Mouse (Mus musculus) hindbrain, embryonic 13.5 days (tissue): ENCODE data around the gene Atg9b. TPM values are rescaled to one million over a fixed set of nuclear protein-coding genes. Genes with fewer than 3 reads are reported as not detected.
"Not testable (repeated sequence)": the region's sequence is repeated elsewhere in the genome, so short reads cannot be mapped to it uniquely, and the experiment has no call there.

Experiments
- ATAC-seq: fragments of 200-750 bp; cut with Nextera tagmentation; 2 replicates; pipeline ENCODE4 v1.8.0; 2017; ENCODE audit warnings: moderate TSS enrichment; ENCODE audit not compliant: low FRiP score
- H3K27ac ChIP-seq: fragments of 300-500 bp; sonication (generic); 2 replicates; pipeline ENCODE4 v1.5.1; 2015; ENCODE audit warnings: inconsistent platforms, mild to moderate bottlenecking, moderate library complexity
- H3K27me3 ChIP-seq: fragments of 300-500 bp; sonication (generic); 2 replicates; pipeline ENCODE4 v1.6.1; 2015; ENCODE audit warnings: mild to moderate bottlenecking, inconsistent platforms
- H3K36me3 ChIP-seq: fragments of 300-500 bp; sonication (generic); 2 replicates; pipeline ENCODE4 v1.6.1; 2015; ENCODE audit warnings: mild to moderate bottlenecking, inconsistent platforms
- H3K4me1 ChIP-seq: fragments of 300-500 bp; sonication (generic); replicated peaks from 2 replicates; pipeline ENCODE4 v1.6.1; 2015; ENCODE audit warnings: inconsistent platforms
- H3K4me2 ChIP-seq: fragments of 300-500 bp; sonication (generic); 2 replicates; pipeline ENCODE4 v1.6.1; 2015; ENCODE audit warnings: inconsistent platforms, mild to moderate bottlenecking, moderate library complexity
- H3K4me3 ChIP-seq: fragments of 300-500 bp; sonication (generic); 2 replicates; pipeline ENCODE4 v1.5.1; 2015; ENCODE audit warnings: mild to moderate bottlenecking, inconsistent platforms
- H3K9ac ChIP-seq: fragments of 300-500 bp; sonication (generic); 2 replicates; pipeline ENCODE4 v1.6.1; 2015; ENCODE audit warnings: mild to moderate bottlenecking, inconsistent platforms
- H3K9me3 ChIP-seq: fragments of 300-500 bp; sonication (generic); 2 replicates; pipeline ENCODE4 v1.6.1; 2016; ENCODE audit warnings: inconsistent platforms
- WGBS: fragments of 180-500 bp; shearing (Covaris S2); methylation state at CpG from one replicate; pipeline ENCODE4 v1.1.7; 2015; 5-methylcytosine and 5-hydroxymethylcytosine counted together
- polyA plus RNA-seq: library from polyadenylated mRNA; unstranded; fragments of >200 nt; fragmentation: Nextera tagmentation; extraction: Ambion mirVana; gene quantifications from 2 replicates; pipeline ENCODE4 v1.2.1, GENCODE M21; 2015

Atg9b gene
- polyA plus RNA-seq, 1 experiment from 2014 or later = 0.93 TPM

DNA sequence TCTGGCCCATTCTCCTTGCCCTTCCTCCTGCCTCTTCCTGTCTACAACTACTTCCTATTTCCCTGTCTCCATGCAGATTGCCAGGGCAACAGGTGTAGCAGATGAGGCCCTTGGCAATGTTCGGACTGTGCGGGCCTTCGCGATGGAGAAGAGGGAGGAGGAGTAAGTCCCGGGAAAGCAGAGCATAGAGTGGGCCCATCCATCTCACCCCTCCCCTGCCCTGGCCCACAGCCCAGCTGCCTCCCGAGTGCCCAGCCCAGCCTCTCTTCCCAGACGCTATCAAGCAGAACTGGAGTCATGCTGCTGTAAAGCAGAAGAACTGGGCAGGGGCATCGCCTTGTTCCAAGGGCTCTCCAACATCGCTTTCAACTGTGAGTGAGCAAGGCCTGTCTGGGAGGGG is 10.0 kb upstream of the Atg9b start:
- WGBS = 59% methylated on average over 9 of the region's 9 CpGs
- ATAC-seq = peak; percentile 61; the same call in 1 of the 2 replicates
- Histone ChIP-seq H3K9ac (no peak overlapping the region), H3K4me2 (no peak overlapping the region), H3K4me1 (peaks cover 12% of the 10 kb centered on the region; the same call in 1 of the 2 replicates), H3K9me3 (no peaks in the 10 kb centered on the region), H3K4me3 (no peak overlapping the region), H3K27me3 (no peaks in the 10 kb centered on the region), H3K27ac (no peak overlapping the region), H3K36me3 (peaks cover 72% of the 10 kb centered on the region)

- Histone ChIP-seq H3K27me3 (no peaks in the 10 kb centered on the region), H3K9ac (no peak overlapping the region), H3K9me3 (no peaks in the 10 kb centered on the region), H3K36me3 (peaks cover 63% of the 10 kb centered on the region), H3K27ac (no peak overlapping the region), H3K4me3 (no peak overlapping the region), H3K4me1 (peaks cover 12% of the 10 kb centered on the region; the same call in 1 of the 2 replicates), H3K4me2 (no peak overlapping the region)
- whole genome bisulfite sequencing = 89% methylated on average over 5 of the region's 5 CpGs
- no peak for ATAC-seq
These were observed 9.1 kb upstream of the Atg9b start for GRCm38 (mm10) chr5:24400911-24401605.

GRCm38 (mm10) chr5:24400362-24400761 is 8.4 kb upstream of the Atg9b start:
- no peak overlapping the region; the same call in 1 of the 2 replicates for H3K9ac ChIP-seq
- H3K4me3 ChIP-seq = no peak overlapping the region
- no peak overlapping the region for H3K4me2 ChIP-seq
- peaks cover 56% of the 10 kb centered on the region for H3K36me3 ChIP-seq
- no peak for ATAC-seq
- 85% methylated on average over 11 of the region's 11 CpGs for WGBS
- peaks cover 12% of the 10 kb centered on the region; the same call in 1 of the 2 replicates for H3K4me1 ChIP-seq
- H3K27ac ChIP-seq = no peak overlapping the region
- no peaks in the 10 kb centered on the region for H3K27me3 ChIP-seq
- no peaks in the 10 kb centered on the region for H3K9me3 ChIP-seq

DNA sequence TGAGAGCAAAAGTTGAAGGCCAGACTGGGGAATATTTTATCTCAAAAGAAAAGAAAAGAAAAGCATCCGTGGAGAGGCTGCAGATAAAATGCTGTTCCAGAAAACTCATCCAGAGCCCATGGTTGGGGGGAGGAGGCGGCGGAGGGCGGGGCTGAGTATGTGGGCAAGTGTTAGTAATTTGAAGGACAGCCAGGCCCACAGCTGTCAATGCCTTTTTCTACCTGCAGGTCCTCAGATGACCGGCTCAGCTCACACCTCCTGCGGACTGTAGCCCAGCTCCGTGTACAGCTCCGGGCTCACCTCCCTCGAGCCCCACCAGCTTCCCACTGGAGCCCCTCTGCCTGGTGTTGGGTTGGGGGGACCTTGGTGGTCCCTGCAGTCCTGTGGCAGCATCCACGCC is 7.7 kb upstream of the Atg9b start:
- Histone ChIP-seq H3K4me3 (no peak overlapping the region), H3K4me2 (no peak overlapping the region), H3K27me3 (no peaks in the 10 kb centered on the region), H3K27ac (no peak overlapping the region), H3K9me3 (no peaks in the 10 kb centered on the region), H3K36me3 (peaks cover 49% of the 10 kb centered on the region), H3K4me1 (peaks cover 17% of the 10 kb centered on the region; the same call in 1 of the 2 replicates), H3K9ac (no peak overlapping the region)
- 91% methylated on average over 10 of the region's 10 CpGs for WGBS
- ATAC-seq = no peak

GRCm38 (mm10) chr5:24396254-24396653 is 4.3 kb upstream of the Atg9b start:
- Histone ChIP-seq H3K4me1 (peaks cover 10% of the 10 kb centered on the region), H3K36me3 (peaks cover 16% of the 10 kb centered on the region)
- H3K27ac ChIP-seq, H3K27me3 ChIP-seq, H3K4me2 ChIP-seq, H3K9ac ChIP-seq, H3K9me3 ChIP-seq, H3K4me3 ChIP-seq, ATAC-seq: not testable (repeated sequence)
- WGBS = 91% methylated on average over 6 of the region's 6 CpGs

- H3K36me3 ChIP-seq = no peaks in the 10 kb centered on the region
- 1% methylated on average over 36 of the region's 36 CpGs for WGBS
- H3K27ac ChIP-seq = peak overlapping the region; percentile 89
- H3K27me3 ChIP-seq = peaks cover 21% of the 10 kb centered on the region
- peak overlapping the region; percentile 50 for H3K4me3 ChIP-seq
- H3K4me2 ChIP-seq = peak overlapping the region; percentile 51
- H3K9me3 ChIP-seq = no peaks in the 10 kb centered on the region
- ATAC-seq = peak; percentile 96
- H3K4me1 ChIP-seq = peaks cover 10% of the 10 kb centered on the region
- H3K9ac ChIP-seq = peak overlapping the region; percentile 67
These were observed 2.4 kb upstream of the Atg9b start for GRCm38 (mm10) chr5:24394165-24394894.

DNA sequence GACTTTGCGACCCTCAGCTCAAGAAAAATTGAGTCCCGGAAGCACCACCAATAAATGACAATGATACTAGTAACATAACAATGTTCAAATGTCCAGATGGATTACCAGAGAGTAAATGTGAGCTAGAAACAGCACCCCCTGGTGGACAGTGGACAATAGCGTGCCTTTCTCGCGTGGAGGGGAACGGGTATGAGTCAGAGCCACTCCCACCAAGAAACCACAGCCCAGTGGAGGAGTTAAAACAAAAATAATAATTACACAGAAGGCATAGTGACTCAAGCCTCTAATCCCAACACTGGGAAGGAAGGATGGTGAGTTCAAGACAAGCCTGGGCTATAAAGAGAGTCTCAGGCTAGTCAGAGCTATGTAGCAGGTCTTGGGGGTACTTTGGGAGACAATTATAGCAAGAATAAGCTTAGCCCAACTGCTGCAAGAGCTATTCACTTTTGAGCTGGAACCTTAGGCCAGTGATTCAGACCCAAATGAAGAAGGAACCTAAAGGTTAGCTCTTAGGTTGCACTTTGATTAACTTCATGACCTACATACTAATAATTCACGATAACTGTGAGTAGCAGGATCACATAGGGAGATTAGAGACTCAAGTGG is 1.6 kb upstream of the Atg9b start, which contains the start of gene Abcb8:
Abcb8 (plus strand) TSS at position 272 of the 606 bp plus-strand sequence.
- Histone ChIP-seq H3K4me2 (peak within 1 kb of the TSS; percentile 51), H3K9me3 (no peaks in the 10 kb centered on the region), H3K27me3 (peaks cover 30% of the 10 kb centered on the region), H3K36me3 (no peaks in the 10 kb centered on the region), H3K4me3 (peak within 1 kb of the TSS; percentile 50), H3K4me1 (peaks cover 14% of the 10 kb centered on the region), H3K27ac (peak within 1 kb of the TSS; percentile 89), H3K9ac (peak within 1 kb of the TSS; percentile 67)
- no peak for ATAC-seq
- 25% methylated on average over 7 of the region's 7 CpGs for WGBS

- ATAC-seq = no peak
- 78% methylated on average over 7 of the region's 7 CpGs for WGBS
These were observed 781 bp upstream of the Atg9b start for GRCm38 (mm10) chr5:24392724-24393123.

DNA sequence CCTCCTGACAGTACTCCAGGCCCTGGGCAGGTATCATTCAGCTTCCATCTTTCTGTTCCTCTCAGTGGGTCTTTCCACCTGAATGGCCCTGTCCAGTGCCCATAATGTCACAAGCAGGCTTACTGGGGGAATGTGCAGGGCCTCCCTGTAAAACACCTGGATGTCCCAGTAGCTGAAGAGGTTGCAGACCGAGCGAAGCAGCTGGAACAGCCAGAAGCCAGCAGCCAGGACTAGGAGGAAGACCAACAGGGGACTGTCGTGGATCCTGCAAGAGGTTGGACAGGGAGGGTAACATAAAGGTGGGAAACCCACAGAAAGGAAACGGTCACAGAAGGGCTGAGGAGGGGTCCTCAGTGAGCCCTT is 2.3 kb downstream of the Atg9b start:
- H3K9me3 ChIP-seq = no peaks in the 10 kb centered on the region
- 78% methylated on average over 4 of the region's 4 CpGs for WGBS
- H3K4me3 ChIP-seq = no peak overlapping the region
- no peaks in the 10 kb centered on the region for H3K36me3 ChIP-seq
- no peak for ATAC-seq
- H3K27ac ChIP-seq = no peak overlapping the region
- no peak overlapping the region for H3K4me2 ChIP-seq
- H3K9ac ChIP-seq = no peak overlapping the region
- H3K4me1 ChIP-seq = peaks cover 26% of the 10 kb centered on the region
- peaks cover 68% of the 10 kb centered on the region for H3K27me3 ChIP-seq

More at GRCm38 (mm10) chr5:24392724-24393123, 781 bp upstream of the Atg9b start:
- no peak overlapping the region for H3K9ac ChIP-seq
- no peak overlapping the region for H3K4me3 ChIP-seq
- H3K27ac ChIP-seq = no peak overlapping the region
- H3K27me3 ChIP-seq = peaks cover 37% of the 10 kb centered on the region
- no peak overlapping the region for H3K4me2 ChIP-seq
- H3K4me1 ChIP-seq = peaks cover 22% of the 10 kb centered on the region
- no peaks in the 10 kb centered on the region for H3K9me3 ChIP-seq
- H3K36me3 ChIP-seq = no peaks in the 10 kb centered on the region

DNA sequence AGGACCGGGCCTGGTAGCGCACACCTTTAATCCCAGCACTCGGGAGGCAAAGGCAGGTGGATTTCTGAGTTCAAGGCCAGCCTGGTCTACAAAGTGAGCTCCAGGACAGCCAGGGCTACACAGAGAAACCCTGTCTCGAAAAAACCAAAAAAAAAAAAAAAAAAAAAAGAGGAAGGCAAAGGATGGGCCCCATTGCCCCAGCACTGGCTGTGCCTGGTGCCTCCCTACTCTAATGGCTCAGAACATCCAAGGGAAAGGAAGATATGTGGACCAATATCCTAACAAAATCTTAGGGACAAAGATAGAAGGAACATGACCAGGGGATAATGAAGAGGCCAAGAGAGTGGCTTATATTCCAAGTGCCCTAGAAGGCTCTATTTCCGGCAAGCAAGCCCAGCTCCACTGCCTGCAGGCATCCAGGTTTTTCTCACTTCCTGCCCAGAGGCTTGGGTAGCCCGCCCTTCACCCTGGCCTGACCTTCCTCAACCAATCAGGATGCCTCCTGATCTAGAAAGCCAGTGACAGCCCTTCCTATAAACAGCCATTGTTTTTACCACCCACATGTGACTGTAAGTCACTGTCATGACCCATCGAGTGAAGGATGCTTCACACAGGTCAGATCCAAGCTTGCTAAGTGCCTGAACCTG is 2.8 kb downstream of the Atg9b start:
- H3K27ac ChIP-seq = no peak overlapping the region
- H3K4me2 ChIP-seq = no peak overlapping the region
- 50% methylated on average over 7 of the region's 7 CpGs for WGBS
- H3K4me3 ChIP-seq = no peak overlapping the region
- peaks cover 29% of the 10 kb centered on the region for H3K4me1 ChIP-seq
- H3K36me3 ChIP-seq = no peaks in the 10 kb centered on the region
- H3K27me3 ChIP-seq = peaks cover 71% of the 10 kb centered on the region
- H3K9me3 ChIP-seq = no peaks in the 10 kb centered on the region
- no peak for ATAC-seq
- no peak overlapping the region for H3K9ac ChIP-seq

DNA sequence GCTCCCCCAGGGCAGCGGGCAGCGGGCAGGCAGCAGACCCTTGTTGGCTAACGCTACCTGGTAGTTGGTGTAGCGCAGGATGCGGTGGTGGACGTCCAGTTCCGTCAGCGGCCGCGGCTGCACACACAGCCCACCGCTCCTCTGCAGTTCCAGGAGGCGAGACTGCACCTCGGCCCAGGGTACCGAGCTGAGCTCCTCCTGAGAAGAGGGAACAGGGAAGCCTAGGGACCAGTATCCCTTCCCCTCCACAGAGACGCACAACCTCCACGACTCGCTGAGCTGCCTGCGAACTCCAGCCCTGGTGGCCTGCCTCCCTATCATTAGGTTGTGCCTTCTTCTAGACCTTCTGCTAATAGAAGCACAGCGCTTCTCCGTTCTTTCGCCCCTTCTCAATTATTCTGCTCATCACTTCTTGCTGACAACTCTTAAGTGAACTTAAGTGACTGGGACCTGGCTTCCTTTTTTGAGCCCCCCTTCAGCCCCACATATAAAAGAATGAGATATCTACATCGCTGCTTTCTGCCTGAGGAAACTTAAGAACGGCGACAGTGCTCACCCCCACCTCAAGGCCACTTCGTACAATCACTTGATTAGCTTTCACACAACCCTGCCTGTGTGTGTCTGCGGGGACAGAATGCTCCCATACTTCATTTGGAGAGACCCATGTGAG is 3.6 kb downstream of the Atg9b start:
- Histone ChIP-seq H3K27me3 (peaks cover 71% of the 10 kb centered on the region), H3K9ac (peak overlapping the region; percentile 76), H3K4me1 (peaks cover 30% of the 10 kb centered on the region), H3K9me3 (no peaks in the 10 kb centered on the region), H3K4me3 (peak overlapping the region; percentile 50), H3K27ac (no peak overlapping the region), H3K36me3 (no peaks in the 10 kb centered on the region), H3K4me2 (peak overlapping the region; percentile 95)
- ATAC-seq = no peak
- WGBS = 25% methylated on average over 26 of the region's 26 CpGs
